Mouse (Mus musculus) erythroblast, embryonic 14.5 days (primary cell): ENCODE data around the gene Eif3f.

Experiments
- GATA1 ChIP-seq: IDR thresholded peaks from 2 replicates; pipeline ENCODE4 v1.6.1; 2012; ENCODE audit warnings: low read length, inconsistent platforms, mixed read lengths
- TAL1 ChIP-seq: IDR thresholded peaks from 3 replicates; pipeline ENCODE4 v1.6.1; 2012; ENCODE audit warnings: low read length, inconsistent platforms, mixed read lengths

DNA sequence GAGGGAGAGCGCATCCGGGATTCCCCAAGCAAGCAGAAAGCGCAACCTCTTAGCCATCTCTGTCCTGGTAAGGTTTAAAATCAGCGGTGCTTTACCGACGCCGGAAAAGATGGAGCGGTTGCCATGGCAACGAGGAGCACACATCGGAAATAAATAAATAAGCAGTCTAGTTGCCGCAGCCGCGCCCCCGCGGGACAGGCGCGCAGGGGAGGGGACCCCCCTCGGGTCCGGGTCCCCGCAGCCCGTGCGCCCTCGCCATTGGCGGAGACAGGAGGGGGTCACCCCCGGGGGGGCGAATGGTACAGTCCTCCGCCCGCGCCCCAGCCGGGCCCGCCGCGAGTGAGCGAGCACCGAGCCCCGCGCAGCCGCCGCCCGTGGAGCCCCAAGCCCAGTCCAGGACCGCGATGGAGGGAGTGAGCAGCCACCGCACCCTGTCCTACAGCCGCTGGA, 16.1 kb downstream of the Eif3f start, which contains the start of gene Tub:
- TF ChIP-seq GATA1 (no peak), TAL1 (no peak)
